Mouse (Mus musculus): ENCODE measurements around the gene Cep295nl. TPM values are rescaled to one million over a fixed set of nuclear protein-coding genes. Genes with fewer than 3 reads are reported as not detected.
"Not testable (repeated sequence)": the region's sequence is repeated elsewhere in the genome, so short reads cannot be mapped to it uniquely, and the experiment has no call there.

Cep295nl gene
- 0.06 and 0.07 TPM in 2 replicates for polyA plus RNA-seq (2012; rRNA removed)

DNA sequence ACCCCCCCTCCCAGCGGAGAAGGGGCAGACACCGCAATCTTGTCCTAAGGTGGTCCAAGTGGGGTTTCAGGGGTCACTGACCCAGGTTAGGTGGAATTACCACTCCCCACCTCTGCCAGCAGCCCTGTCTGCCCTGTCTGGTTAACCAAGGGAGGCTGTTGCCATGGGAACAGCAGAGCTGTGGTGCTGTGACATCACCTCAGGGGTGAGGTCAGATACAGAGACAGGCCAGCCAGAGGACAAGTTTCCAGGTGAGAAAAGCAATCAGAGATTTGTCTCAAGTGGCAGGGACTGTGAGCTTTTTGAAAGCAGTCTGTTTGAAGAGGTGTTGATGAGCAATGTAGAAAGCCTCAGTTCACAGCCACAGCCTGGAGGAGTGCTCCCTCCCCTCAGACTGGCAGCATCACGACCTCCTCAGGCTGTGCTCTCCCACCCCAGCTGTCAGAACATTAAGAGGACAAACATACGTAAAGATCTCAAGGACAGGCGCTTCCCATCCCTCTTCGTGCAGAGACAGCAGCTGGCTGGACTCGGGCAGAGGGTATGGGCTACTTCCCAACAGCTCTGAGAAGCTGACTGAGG is at the start of gene Cep295nl:
Cep295nl (minus strand) TSS at position 101 of the 582 bp plus-strand sequence.
- 43% methylated on average over 7 of the region's 7 CpGs for WGBS
- TF ChIP-seq POLR2A (IDR thresholded peaks at IDR 0.05; ENCODE audit: low read depth, low read length) (no peak), CTCF (conservative IDR thresholded peaks at IDR 0.05; ENCODE audit: insufficient read depth, insufficient read length, low read depth, low read length) (no peak)
- no peaks in the 10 kb centered on the region for H3K4me1 ChIP-seq (ENCODE audit: control insufficient read depth, insufficient read depth, low read length)

DNA sequence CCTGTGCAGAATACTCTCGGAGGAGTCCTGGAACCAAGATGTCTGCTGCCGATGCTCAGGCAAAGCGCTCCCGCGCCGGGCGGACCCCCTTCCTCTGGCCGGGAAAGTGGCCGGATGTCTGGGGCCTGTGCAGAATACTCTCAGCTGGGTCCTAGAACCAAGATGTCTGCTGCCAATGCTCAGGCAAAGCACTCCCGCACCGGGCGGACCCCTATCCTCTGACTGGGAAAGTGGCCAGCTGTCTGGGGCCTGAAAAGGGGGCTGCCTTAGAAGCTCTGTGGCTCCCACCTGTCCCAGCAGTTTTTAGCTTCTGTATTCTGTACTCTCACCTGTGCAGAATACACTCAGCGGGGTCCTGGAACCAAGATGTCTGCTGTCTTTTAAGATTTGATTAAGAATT is 45.5 kb upstream of the Cep295nl start:
- not testable (repeated sequence) for H3K36me3 ChIP-seq (ENCODE audit: control insufficient read depth, insufficient read depth, low read length); DNase-seq; H3K4me1 ChIP-seq (ENCODE audit: control insufficient read depth, insufficient read depth, low read length); H3K27me3 ChIP-seq (replicated peaks; ENCODE audit: control insufficient read depth, insufficient read depth, low read length); H3K27ac ChIP-seq (ENCODE audit: insufficient read depth, low read depth, low read length); H3K4me3 ChIP-seq (ENCODE audit: insufficient read depth, low read depth, low read length)
- 94% methylated on average over 13 of the region's 13 CpGs for WGBS

More for the DNA sequence above, at the start of gene Cep295nl:
- H3K27me3 ChIP-seq (replicated peaks; ENCODE audit: control insufficient read depth, insufficient read depth, low read length), result no peaks in the 10 kb centered on the region
- H3K36me3 ChIP-seq (ENCODE audit: control insufficient read depth, insufficient read depth, low read length), result no peaks in the 10 kb centered on the region
- no peak within 1 kb of the TSS for H3K4me3 ChIP-seq (ENCODE audit: insufficient read depth, low read depth, low read length)
- no peak for DNase-seq
- H3K27ac ChIP-seq (ENCODE audit: insufficient read depth, low read depth, low read length), result no peak within 1 kb of the TSS

DNA sequence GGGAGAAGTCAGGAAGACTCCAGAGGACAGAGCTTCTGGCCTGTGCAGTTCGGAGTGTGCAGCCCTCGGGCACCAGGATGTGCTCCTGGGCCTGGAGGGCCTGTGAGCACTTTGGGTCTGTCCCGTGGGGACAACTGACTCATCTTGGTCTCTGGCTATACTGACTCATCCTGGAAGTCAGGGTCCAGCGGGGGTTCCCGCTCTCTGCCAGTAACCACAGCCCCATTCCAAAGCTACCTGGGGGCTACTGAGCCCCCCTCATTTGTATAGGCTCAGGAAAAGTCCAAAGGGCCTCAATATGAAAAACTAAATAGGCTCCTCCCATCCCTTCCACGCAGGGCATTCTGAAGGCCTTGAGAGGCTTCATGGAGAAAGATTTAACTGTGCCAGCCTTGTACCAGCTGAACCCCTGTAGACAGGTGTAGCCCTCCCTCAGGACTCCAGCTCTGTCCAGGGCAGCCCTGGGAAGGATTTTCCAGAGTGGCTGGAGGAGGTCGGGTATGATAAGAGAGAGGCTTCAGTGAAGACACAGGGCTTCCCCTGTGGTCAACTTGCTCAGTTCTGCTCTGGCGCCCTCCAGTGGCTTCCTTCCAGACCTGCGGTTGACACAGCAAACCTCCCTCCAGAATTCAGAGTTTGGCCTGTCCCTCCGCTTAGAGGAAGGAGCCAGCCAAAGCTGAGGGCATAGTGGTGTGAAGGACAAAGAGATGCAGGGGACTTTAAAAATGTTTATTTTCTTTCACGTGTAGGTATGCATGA is 37.1 kb upstream of the Cep295nl start:
- peak; percentile 81 for DNase-seq
- WGBS, result 40% methylated on average over 11 of the region's 11 CpGs
- no peaks in the 10 kb centered on the region for H3K36me3 ChIP-seq (ENCODE audit: control insufficient read depth, insufficient read depth, low read length)
- H3K4me1 ChIP-seq (ENCODE audit: control insufficient read depth, insufficient read depth, low read length), result no peaks in the 10 kb centered on the region
- H3K27me3 ChIP-seq (replicated peaks; ENCODE audit: control insufficient read depth, insufficient read depth, low read length), result no peaks in the 10 kb centered on the region
- H3K27ac ChIP-seq (ENCODE audit: insufficient read depth, low read depth, low read length), result no peak overlapping the region
- TF ChIP-seq POLR2A (IDR thresholded peaks at IDR 0.05; ENCODE audit: low read depth, low read length), result no peak
- TF ChIP-seq CTCF (conservative IDR thresholded peaks at IDR 0.05; ENCODE audit: insufficient read depth, insufficient read length, low read depth, low read length), result peak; percentile 85
- no peak overlapping the region for H3K4me3 ChIP-seq (ENCODE audit: insufficient read depth, low read depth, low read length)

DNA sequence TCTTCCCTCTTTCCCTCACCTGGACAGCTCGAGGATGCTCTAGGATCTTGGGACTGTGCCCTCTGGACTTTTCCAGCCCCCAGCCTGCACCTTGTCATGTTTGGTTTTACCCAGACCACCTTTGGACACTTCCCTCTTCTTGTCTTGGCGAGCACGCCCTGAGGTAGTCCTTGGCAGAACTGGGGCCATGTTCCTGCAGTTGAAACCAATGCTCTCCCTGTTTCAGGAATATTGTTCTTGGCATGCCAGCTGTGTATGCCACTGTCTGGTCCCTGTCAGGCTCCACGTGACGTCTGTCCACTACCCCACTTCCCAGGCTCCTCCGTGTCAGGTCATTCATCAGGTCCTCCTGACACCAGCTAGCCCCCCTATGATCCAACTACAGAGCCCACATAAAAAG is 36.4 kb upstream of the Cep295nl start:
- H3K27me3 ChIP-seq (replicated peaks; ENCODE audit: control insufficient read depth, insufficient read depth, low read length), result no peaks in the 10 kb centered on the region
- no peak overlapping the region for H3K27ac ChIP-seq (ENCODE audit: insufficient read depth, low read depth, low read length)
- TF ChIP-seq CTCF (conservative IDR thresholded peaks at IDR 0.05; ENCODE audit: insufficient read depth, insufficient read length, low read depth, low read length), result no peak
- TF ChIP-seq POLR2A (IDR thresholded peaks at IDR 0.05; ENCODE audit: low read depth, low read length), result no peak
- H3K4me1 ChIP-seq (ENCODE audit: control insufficient read depth, insufficient read depth, low read length), result no peaks in the 10 kb centered on the region
- 83% methylated on average over 6 of the region's 6 CpGs for WGBS
- no peak overlapping the region for H3K4me3 ChIP-seq (ENCODE audit: insufficient read depth, low read depth, low read length)
- no peaks in the 10 kb centered on the region for H3K36me3 ChIP-seq (ENCODE audit: control insufficient read depth, insufficient read depth, low read length)
- DNase-seq, result no peak

DNA sequence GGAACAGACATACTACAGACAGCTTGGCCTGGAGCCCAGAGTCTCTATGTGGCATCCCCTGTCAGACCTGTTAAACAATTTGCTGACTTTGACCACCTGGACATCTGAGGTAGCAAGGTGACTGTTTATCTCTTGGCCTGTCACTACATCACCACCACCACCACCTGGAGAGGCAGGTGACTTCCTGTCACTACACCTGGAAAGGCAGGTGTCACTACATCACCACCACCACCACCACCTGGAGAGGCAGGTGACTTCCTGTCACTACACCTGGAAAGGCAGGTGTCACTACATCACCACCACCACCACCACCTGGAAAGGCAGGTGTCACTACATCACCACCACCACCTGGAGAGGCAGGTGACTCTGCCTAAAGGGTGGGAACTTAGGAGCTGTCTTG is 34.0 kb upstream of the Cep295nl start:
- DNase-seq; H3K4me1 ChIP-seq (ENCODE audit: control insufficient read depth, insufficient read depth, low read length); H3K4me3 ChIP-seq (ENCODE audit: insufficient read depth, low read depth, low read length); H3K36me3 ChIP-seq (ENCODE audit: control insufficient read depth, insufficient read depth, low read length); H3K27me3 ChIP-seq (replicated peaks; ENCODE audit: control insufficient read depth, insufficient read depth, low read length); H3K27ac ChIP-seq (ENCODE audit: insufficient read depth, low read depth, low read length): not testable (repeated sequence)

DNA sequence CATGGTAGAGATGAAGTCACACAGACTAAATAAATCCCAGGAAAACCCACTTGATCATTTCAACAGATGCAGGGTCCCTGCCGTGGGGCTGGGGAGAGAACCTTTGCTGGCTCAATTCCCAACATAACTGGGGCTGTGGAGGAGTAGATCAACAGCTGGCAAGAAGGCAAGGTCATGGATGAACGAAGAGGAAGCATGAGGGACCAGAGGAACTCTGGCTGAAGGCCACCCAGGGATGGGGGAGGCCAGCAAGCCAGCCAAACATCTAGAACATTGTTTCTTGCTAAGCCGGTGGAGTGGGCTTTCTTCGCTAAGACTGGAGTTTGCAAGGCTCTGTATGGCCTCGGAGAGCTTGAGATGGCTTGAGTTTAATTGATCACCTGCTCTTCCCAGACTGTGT is 33.6 kb upstream of the Cep295nl start:
- Histone ChIP-seq H3K36me3 (ENCODE audit: control insufficient read depth, insufficient read depth, low read length) (no peaks in the 10 kb centered on the region), H3K4me3 (ENCODE audit: insufficient read depth, low read depth, low read length) (no peak overlapping the region), H3K27me3 (replicated peaks; ENCODE audit: control insufficient read depth, insufficient read depth, low read length) (no peaks in the 10 kb centered on the region), H3K4me1 (ENCODE audit: control insufficient read depth, insufficient read depth, low read length) (no peaks in the 10 kb centered on the region), H3K27ac (ENCODE audit: insufficient read depth, low read depth, low read length) (no peak overlapping the region)
- no peak for DNase-seq
- no peak for TF ChIP-seq CTCF (conservative IDR thresholded peaks at IDR 0.05; ENCODE audit: insufficient read depth, insufficient read length, low read depth, low read length)
- TF ChIP-seq POLR2A (IDR thresholded peaks at IDR 0.05; ENCODE audit: low read depth, low read length), result no peak
- 31% methylated on average over 5 of the region's 5 CpGs for WGBS

DNA sequence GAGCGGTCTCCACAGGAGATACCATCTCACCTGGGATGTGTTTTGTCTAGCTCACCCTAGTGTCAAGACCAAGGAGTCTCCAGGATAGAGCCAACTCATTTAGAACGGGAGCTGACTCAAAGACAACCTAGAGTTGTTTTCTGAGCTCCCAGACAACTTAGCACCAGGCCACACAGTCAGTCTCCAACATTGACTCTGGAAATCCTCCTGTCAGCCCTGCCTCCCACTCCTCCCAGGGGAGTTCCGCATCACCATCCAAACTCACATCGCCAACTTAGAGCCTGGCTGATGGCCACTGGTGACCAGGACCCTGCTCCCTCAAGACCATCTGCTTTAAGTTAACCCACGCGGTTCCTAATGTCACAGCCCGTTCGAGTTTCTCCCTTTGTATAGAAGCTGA is 33.2 kb upstream of the Cep295nl start:
- WGBS, result 73% methylated on average over 8 of the region's 8 CpGs
- no peak for DNase-seq
- TF ChIP-seq POLR2A (IDR thresholded peaks at IDR 0.05; ENCODE audit: low read depth, low read length) (no peak), CTCF (conservative IDR thresholded peaks at IDR 0.05; ENCODE audit: insufficient read depth, insufficient read length, low read depth, low read length) (no peak)

More for the DNA sequence above, 33.2 kb upstream of the Cep295nl start:
- no peaks in the 10 kb centered on the region for H3K4me1 ChIP-seq (ENCODE audit: control insufficient read depth, insufficient read depth, low read length)
- H3K27me3 ChIP-seq (replicated peaks; ENCODE audit: control insufficient read depth, insufficient read depth, low read length), result no peaks in the 10 kb centered on the region
- no peak overlapping the region for H3K4me3 ChIP-seq (ENCODE audit: insufficient read depth, low read depth, low read length)
- no peaks in the 10 kb centered on the region for H3K36me3 ChIP-seq (ENCODE audit: control insufficient read depth, insufficient read depth, low read length)
- H3K27ac ChIP-seq (ENCODE audit: insufficient read depth, low read depth, low read length), result no peak overlapping the region

Data from kidney, adult 2 months (tissue).